Mouse (Mus musculus) liver, adult (tissue): ENCODE data around the gene Wnt9a.

Experiments
- GATA4 ChIP-seq: IDR thresholded peaks from 2 replicates; pipeline ENCODE4 v1.6.1; 2014; ENCODE audit warnings: mild to moderate bottlenecking, low read length; ENCODE audit not compliant: insufficient replicate concordance

The Wnt9a gene

DNA sequence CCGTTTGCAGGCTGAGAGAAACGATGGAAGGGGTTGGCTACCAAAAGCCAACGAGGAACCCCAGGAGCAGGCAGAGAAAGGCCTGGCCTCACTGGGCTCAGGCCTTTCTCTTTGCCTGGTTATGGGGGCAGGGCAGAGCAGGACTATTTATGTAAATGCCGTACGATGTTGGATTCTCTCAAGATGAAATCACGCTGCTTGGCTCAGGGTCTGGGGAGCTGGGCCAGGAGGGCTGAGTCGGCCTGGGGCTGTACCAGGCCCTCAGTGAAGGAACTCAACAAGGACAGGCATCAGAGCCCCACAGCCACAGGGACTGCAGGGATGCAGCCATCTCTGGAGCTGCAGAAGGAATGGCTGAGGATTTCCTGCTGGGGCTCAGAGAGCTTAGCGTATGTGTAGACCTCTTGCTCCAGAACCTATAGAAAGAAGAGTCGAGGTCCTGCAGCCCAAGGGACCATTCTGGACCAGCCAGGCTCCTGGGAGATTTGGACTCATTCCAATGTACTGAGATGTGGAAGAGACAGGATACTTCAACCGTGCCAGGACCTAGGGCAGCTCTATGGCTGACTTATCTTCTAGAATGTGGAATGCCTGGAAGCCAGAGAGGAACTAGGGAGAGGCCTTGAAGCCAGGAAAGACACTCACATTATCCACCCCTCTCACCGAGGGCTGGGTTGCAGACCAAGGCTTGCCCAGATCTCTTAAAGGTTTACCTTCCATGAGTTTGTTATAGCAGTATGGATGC lies 39.6 kb downstream of the Wnt9a start:
- no peak for TF ChIP-seq GATA4

GRCm38 (mm10) chr11:59350326-59350725 lies 43.6 kb downstream of the Wnt9a start:
- no peak for TF ChIP-seq GATA4

DNA sequence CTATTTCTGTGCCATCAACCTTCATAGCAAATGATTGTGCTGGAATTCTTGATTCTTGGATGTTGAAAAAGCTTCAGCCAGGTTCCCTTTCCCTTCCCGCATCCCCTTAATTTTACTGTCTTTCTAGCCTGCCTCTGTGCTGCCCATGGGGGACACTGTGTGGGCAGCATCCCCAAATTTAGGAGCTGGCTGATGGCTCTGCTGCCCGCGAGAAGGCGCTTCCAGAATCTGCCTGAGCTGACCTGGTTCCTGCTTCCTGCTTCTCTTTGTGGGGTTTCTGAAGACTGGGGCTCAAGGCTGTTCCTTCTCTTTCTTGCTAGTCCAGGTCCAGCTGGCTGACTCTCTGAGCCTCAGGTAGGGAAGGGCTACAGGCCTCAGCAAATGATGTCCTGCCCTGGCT lies 48.1 kb downstream of the Wnt9a start:
- no peak for TF ChIP-seq GATA4

- TF ChIP-seq GATA4, result no peak
Observed at GRCm38 (mm10) chr11:59356874-59357289, 50.2 kb downstream of the Wnt9a start.

- TF ChIP-seq GATA4, result no peak
Observed at GRCm38 (mm10) chr11:59361291-59361690, 54.6 kb downstream of the Wnt9a start.

- no peak for TF ChIP-seq GATA4
Observed at GRCm38 (mm10) chr11:59364007-59364406, 57.3 kb downstream of the Wnt9a start.

DNA sequence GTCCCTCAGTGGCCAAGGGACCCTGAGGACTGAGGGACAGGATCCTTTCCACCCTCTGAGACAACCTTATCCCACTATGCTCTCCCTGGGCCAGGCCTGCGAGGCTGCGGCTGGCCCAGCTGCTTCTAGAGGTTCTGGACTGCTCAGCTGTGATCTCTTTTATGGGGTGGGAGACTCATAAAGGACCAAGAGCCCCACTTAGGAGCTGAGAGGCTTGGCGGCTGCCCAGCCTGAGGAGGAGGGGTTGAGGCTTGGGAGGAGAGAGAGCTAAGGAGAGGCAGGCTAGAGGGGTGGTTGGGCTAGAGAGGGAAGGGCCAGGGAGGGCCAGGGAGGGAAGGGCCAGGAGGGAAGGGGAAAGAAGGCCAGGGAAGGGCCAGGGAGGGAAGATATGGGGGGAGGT lies 57.7 kb downstream of the Wnt9a start:
- TF ChIP-seq GATA4, result no peak

DNA sequence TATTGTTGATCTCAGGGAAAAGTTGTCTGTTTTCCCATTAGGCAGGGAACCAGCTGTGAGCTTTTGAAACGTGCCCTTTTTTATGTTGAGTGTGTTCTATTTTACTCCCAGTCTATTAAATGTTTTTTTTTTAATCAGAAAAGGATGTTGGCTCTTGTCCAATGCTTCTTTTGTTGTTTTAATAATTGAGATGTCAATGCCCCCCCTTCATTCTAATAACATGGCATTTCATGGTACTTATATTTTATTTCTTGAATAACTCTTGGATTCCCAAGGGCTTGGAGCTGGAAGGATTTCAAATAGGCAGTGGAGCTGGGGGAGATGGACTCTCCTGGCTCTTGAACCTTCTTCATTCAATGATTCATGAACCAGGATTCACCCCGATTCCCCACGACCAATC lies 59.3 kb downstream of the Wnt9a start:
- no peak for TF ChIP-seq GATA4

GRCm38 (mm10) chr11:59366633-59367032 lies 59.9 kb downstream of the Wnt9a start:
- TF ChIP-seq GATA4, result no peak

DNA sequence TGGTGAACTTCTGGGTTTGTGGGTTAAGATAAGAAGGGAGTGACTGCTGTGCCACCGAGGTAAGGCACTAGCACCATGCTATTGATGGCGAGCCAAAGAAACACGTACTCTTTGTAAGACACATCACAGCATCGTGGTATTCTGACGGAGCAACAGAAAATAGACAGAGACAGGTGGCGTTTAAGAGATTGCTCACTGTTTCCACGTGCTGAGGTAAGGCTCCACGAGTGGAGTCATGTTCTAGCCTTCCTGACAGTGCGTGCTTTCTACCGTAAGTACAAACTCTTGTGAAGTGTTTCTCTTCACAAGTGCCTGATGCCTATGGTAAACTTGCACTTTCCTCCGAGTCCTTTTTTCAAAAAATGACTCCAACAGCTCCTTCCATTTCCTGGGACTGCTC lies 63.1 kb downstream of the Wnt9a start:
- TF ChIP-seq GATA4, result no peak

- no peak for TF ChIP-seq GATA4
Observed at GRCm38 (mm10) chr11:59375475-59375874, 68.7 kb downstream of the Wnt9a start, which contains the start of gene Prss38. Gene Prss38 (minus strand): TSS chr11:59375657.

GRCm38 (mm10) chr11:59377999-59378398 lies 71.3 kb downstream of the Wnt9a start:
- no peak for TF ChIP-seq GATA4

DNA sequence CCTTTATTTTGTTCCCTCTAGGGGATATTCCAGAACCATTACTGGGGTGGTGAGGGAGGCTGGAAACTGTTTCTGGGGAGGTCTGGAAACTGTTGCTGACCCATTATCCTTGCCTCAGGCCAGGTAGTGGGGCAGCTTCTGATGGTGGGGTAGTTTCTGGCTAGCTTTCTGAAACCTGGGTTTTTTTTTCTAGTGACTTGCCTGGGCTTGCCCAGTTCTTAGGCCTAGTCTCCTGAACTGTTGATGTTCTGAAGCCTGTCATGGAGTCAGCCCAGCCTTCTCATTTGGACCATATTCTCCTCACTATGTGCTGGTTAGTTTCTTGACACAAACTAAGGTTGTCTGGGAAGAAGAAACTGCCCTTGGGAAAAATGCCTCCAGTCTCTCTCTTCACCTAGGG lies 72.8 kb downstream of the Wnt9a start:
- no peak for TF ChIP-seq GATA4
